21 mouse cellular contexts compared by ENCODE assay signal in the genomic region with DNA sequence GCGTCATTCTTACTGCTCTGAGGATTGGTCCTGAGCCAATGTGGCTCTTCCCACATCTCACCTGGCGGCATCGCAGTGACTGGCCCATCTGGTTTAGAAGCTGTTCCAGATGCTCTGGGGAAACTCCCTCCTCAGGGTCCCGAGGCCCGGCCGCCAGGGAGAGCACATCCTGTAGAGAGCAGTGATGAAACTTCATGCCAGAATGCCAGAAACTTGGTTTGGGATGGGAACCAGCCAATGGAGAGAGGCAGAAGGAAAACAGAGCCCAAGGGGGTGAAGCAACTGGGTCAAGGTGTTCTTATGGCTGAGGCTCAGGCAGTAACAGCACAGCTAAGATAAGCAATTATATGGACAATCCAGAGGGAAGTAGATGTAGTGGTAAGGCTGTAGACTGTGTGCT.
DNase-seq lines count a peak whose midpoint lies in the region; ATAC-seq and TF ChIP-seq lines count a peak whose summit lies in the region.
"Had no signal": no experiment of that assay in that cellular context is flagged by ENCODE, and none has a peak within 500 bp of the region (broad histone marks: within the 10 kb centered on the region; RNA-seq: fewer than 3 reads in every experiment).

No protein-coding gene starts in this region.

- DNase-seq in lung, postnatal 0 days (ENCODE audit: low spot score), result peak; percentile 6
- DNase-seq in lung, adult 2 months, result no peak
- DNase-seq in testis, postnatal 10 days (ENCODE audit: low spot score), result peak; percentile 41
- no peak for DNase-seq in testis, postnatal 14 days (ENCODE audit: low spot score)
- peak; percentile 84 for DNase-seq in gonadal fat pad, adult 2 months (ENCODE audit: low read depth)
- no peak for DNase-seq in spleen, postnatal 36 days (ENCODE audit: low spot score in 2 of 2)
- DNase-seq: adrenal gland, adult 2 months; adrenal gland, postnatal 10 days; adrenal gland, postnatal 25 days; cerebellum, adult 11 months; cerebellum, adult 18-20 months; cerebellum, adult 8-10 months; cerebellum, adult 9-11 months; cerebellum, postnatal 14 days; cerebellum, postnatal 36 days; embryo, embryonic 11 days had no signal

- no peak for TF ChIP-seq CTCF in lung, postnatal 0 days (IDR thresholded peaks at IDR 0.05)
- no peak for TF ChIP-seq CTCF in lung, adult 2 months (IDR thresholded peaks at IDR 0.05; ENCODE audit: insufficient read depth, low read length)

- no peaks in the 10 kb centered on the region for H3K9me3 ChIP-seq in lung, postnatal 0 days (ENCODE audit: low read length)
- H3K9me3 ChIP-seq: embryonic facial prominence, embryonic 13.5 days; embryonic facial prominence, embryonic 15.5 days; forebrain, embryonic 13.5 days; forebrain, embryonic 15.5 days had no signal

- no peaks in the 10 kb centered on the region for H3K27me3 ChIP-seq in lung, postnatal 0 days (replicated peaks; ENCODE audit: insufficient read depth, low read length)
- H3K27me3 ChIP-seq: embryonic facial prominence, embryonic 13.5 days; embryonic facial prominence, embryonic 15.5 days; forebrain, embryonic 13.5 days; forebrain, embryonic 15.5 days had no signal

- H3K9ac ChIP-seq in lung, postnatal 0 days (replicated peaks; ENCODE audit: low read depth), result no peak overlapping the region
- H3K9ac ChIP-seq: embryonic facial prominence, embryonic 13.5 days; embryonic facial prominence, embryonic 15.5 days; forebrain, embryonic 13.5 days; forebrain, embryonic 15.5 days had no signal

- H3K4me1 ChIP-seq in lung, postnatal 0 days (ENCODE audit: insufficient read depth, low read depth, low read length), result no peaks in the 10 kb centered on the region
- H3K4me1 ChIP-seq in lung, adult 2 months (ENCODE audit: control insufficient read depth, insufficient read depth, low read length), result 0 out of 2 replicates have a peak, but pooled peaks cover 2% of the 10 kb centered on the region
- H3K4me1 ChIP-seq: embryonic facial prominence, embryonic 13.5 days; embryonic facial prominence, embryonic 15.5 days; forebrain, embryonic 13.5 days; forebrain, embryonic 15.5 days had no signal

- no peak overlapping the region for H3K27ac ChIP-seq in lung, postnatal 0 days (ENCODE audit: low read length)
- H3K27ac ChIP-seq: embryonic facial prominence, embryonic 13.5 days; embryonic facial prominence, embryonic 15.5 days; forebrain, embryonic 13.5 days; forebrain, embryonic 15.5 days had no signal

- H3K36me3 ChIP-seq in lung, postnatal 0 days (ENCODE audit: insufficient read depth, low read length), result peaks cover 41% of the 10 kb centered on the region

- no peak for TF ChIP-seq EP300 in lung, postnatal 0 days (IDR thresholded peaks at IDR 0.05)

- TF ChIP-seq POLR2A in lung, adult 2 months (IDR thresholded peaks at IDR 0.05; ENCODE audit: borderline replicate concordance, extremely low read depth, low read depth, low read length), result no peak

- no peak overlapping the region for H3K4me3 ChIP-seq in lung, postnatal 0 days (ENCODE audit: low read depth, low read length)
- H3K4me3 ChIP-seq in lung, adult 2 months (replicated peaks; ENCODE audit: extremely low read depth, low read depth, low read length), result no peak overlapping the region
- H3K4me3 ChIP-seq: embryonic facial prominence, embryonic 13.5 days; embryonic facial prominence, embryonic 15.5 days; erythroblast, embryonic 14.5 days; forebrain, embryonic 13.5 days; forebrain, embryonic 15.5 days had no signal

- no peak overlapping the region for H3K4me2 ChIP-seq in lung, postnatal 0 days (replicated peaks; ENCODE audit: low read depth, low read length)
- H3K4me2 ChIP-seq: embryonic facial prominence, embryonic 13.5 days; embryonic facial prominence, embryonic 15.5 days; forebrain, embryonic 13.5 days; forebrain, embryonic 15.5 days had no signal

- no peak for ATAC-seq in lung, postnatal 0 days
- ATAC-seq: forebrain, embryonic 13.5 days; forebrain, embryonic 15.5 days had no signal

- WGBS in lung, postnatal 0 days, result 93% methylated on average over 6 of the region's 6 CpGs
- WGBS in lung, adult 2 months, result 79% methylated on average over 6 of the region's 6 CpGs

Comparison
In these comparisons a context has a peak if more than half of its experiments do, and no peak if none do; other contexts are left out.
1. DNase-seq: peak in lung, postnatal 0 days (single experiment), testis, postnatal 10 days (single experiment) and gonadal fat pad, adult 2 months (single experiment); none in lung, adult 2 months (single experiment), testis, postnatal 14 days (single experiment) and spleen, postnatal 36 days (0 of 2).